Mouse (Mus musculus) liver, postnatal 0 days (tissue): Measurements from ENCODE around the gene Slc43a1.

Experiments
- CTCF ChIP-seq: sonication (generic); IDR thresholded peaks from 2 replicates; pipeline ENCODE4 v1.5.1; 2016; ENCODE audit warnings: antibody characterized with exemption, low read depth
- EP300 ChIP-seq: IDR thresholded peaks from 2 replicates; pipeline ENCODE4 v1.6.1; 2016; ENCODE audit warnings: antibody characterized with exemption, low read depth, mild to moderate bottlenecking

DNA sequence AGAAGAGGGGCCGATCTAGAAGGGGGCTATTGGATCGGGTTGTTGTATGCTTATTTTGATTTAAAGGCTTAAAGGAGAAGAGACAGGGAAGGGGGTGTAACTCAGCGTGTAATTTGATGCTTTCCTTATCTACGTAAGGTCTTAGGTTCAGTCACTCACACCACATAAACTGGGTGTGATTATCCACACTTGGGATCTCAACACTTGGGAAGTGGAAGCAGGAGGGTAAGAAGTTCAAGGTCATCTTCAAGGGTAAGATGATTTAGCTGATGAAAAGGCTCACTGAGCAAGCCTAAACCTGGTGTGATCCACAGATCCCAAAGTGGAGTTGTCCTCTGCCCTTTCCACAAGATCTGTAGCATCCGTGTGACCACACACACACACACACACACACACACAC, 32.1 kb upstream of the Slc43a1 start:
- no peak for TF ChIP-seq CTCF
- no peak for TF ChIP-seq EP300
